Mouse (Mus musculus) embryonic facial prominence, embryonic 15.5 days (tissue): ENCODE measurements around the gene Ldhal6b. TPM values are rescaled to one million over a fixed set of nuclear protein-coding genes. Genes with fewer than 3 reads are reported as not detected.

Experiments
- microRNA-seq: library from miRNA; unstranded; fragments of <30 nt; microRNA quantifications from one replicate; pipeline ENCODE4, GENCODE M21; 2016; ENCODE audit warnings: borderline number of aligned reads
- polyA plus RNA-seq: library from polyadenylated mRNA; unstranded; fragments of >200 nt; fragmentation: Nextera tagmentation; extraction: Ambion mirVana; gene quantifications from 2 replicates; pipeline ENCODE4 v1.2.1, GENCODE M21; 2015

Ldhal6b gene
- polyA plus RNA-seq, 1 experiment from 2014 or later: not detected

Small RNA genes within 50 kb of the gene (microRNA-seq; reads per million reads assigned to microRNA genes)
- not detected for gene Gm22475

Other genes with a start within 250 kb of the Ldhal6b start
- gene Tmem242, start 21.5 kb upstream of the Ldhal6b start, polyA plus RNA-seq: 115 and 119 TPM in 2 replicates
- 5.2 and 6.4 TPM in 2 replicates for gene Zdhhc14, start 73.8 kb upstream of the Ldhal6b start, polyA plus RNA-seq